Mouse (Mus musculus) adrenal gland, postnatal 4 days (tissue): ENCODE measurements around the gene 2510002D24Rik. TPM values are rescaled to one million over a fixed set of nuclear protein-coding genes. Genes with fewer than 3 reads are reported as not detected.
"Not testable (repeated sequence)": the region's sequence is repeated elsewhere in the genome, so short reads cannot be mapped to it uniquely, and the experiment has no call there.

Experiments used
- DNase-seq, 2 experiments: peaks; one replicate each; pipeline ENCODE4 v3.0.0; 2021 to 2022; ENCODE audit warnings: low spot score in 2 of 2, mixed read lengths in 2 of 2
- total RNA-seq, 2 experiments: library from RNA; stranded (reverse); gene quantifications; 2 replicates each; pipeline ENCODE4 v1.2.3; 2021

Gene 2510002D24Rik
- total RNA-seq, 2 experiments from 2014 or later: 23.8 to 27.5 TPM

DNA sequence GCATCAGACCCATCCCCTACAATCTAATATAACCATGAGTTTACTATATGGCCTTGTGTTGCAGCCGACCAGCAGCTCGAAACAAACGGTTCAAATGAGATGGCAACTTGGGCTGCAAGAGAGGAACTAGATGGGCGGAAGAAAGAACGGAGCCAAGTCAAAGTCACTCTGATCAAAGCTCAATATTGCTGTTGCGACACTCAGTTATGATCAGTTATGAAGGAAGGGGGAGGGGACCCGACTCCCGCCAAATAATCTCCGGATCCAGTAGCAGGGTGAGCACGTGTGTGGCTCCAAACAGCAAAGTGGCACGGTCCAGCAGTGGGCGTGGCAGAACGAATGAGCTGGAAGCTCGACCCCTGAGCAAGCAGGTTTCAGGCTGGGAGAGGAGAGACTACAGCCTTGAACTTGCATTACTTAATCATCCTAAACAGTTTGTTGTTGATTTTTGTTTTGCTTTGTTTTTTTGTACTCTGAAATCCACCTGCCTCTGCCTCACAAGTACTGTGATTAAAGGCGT lies 10.0 kb downstream of the 2510002D24Rik start:
- no peak for DNase-seq

DNA sequence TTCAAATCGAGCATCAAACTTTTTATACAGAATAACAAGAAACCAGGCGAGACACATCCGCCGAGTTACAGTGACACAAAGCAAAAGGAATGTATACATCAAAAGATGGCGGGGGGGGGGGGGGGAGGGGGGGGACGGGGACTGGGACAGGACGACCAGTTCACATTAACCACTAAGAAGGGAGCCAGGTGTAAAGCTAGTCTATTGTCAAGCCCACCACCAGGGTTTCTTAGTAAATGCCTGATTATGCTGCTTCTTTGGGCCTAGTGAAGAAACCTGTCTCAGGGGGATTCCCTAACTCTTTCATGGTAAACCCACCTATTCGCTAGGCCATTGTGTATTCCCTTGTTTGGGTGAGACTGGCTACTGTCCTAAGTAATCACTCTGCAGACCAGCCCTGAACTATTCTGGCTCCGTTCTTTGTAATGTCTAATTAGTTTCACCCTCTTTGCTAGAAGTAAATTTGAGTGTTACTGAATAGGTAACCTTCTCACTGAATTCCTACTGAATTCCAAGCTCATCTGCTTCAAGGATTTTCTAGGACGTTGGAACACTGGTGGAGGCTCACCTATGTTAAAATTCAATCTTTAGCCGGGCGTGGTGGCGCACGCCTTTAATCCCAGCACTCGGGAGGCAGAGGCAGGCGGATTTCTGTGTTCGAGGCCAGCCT lies 13.3 kb downstream of the 2510002D24Rik start:
- DNase-seq: not testable (repeated sequence)

DNA sequence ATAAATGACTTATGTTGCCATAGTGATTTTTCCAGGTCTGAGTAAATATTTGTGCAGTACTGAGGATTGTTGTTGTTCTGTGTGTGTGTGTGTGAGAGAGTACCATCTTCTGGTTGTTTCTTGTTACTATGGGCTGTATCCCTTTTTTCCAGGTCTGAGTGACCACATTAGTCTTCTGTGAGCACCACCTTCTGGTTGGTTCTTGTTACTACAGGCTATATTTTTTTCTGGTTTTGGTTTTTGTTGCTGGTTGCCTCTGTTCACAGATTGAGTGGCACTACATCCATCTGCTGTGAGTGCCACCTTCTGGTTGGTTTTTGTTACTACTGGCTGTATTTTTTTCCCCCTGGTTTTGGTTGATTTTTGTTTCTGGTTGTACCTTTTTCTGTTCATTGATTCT lies 22.2 kb downstream of the 2510002D24Rik start:
- no peak for DNase-seq

DNA sequence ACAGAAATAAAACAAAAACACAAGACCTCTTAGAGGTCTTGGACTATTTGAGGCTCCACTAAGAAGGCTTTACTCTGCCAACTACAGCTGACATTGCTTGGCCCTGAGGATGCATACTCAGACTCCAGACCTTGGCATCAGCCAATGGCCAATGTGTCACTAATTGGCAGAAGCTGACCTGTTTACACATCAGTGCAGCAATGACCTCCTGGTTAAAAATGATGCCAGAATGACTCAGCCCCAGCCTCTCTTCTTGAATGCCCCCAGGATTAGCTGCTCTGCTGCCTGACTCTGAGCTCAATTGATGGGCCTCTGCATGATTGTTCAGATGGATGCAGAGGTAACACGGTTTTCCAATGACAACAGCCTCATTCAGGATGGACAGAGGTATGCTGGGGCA lies 23.8 kb downstream of the 2510002D24Rik start:
- peak in 1 of 2 experiments; percentile 10 for DNase-seq

DNA sequence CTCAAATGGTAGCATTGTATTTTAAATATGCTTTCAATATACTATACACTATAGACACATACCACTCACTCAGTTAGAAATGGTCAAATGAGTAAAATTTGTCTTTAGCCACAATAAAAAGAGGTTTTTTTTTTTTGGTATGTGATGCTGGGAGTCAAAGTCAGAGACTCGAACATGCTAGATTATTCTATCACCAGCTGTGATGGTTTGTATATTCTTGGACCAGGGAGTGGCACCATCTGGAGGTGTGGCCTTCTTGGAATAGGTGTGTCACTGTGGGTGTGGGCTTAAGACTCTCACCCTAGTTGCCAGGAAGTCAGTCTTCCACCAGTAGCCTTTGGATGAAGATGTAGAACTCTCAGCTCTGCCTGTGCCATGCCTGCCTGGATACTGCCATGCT lies 34.1 kb downstream of the 2510002D24Rik start:
- DNase-seq: not testable (repeated sequence)

DNA sequence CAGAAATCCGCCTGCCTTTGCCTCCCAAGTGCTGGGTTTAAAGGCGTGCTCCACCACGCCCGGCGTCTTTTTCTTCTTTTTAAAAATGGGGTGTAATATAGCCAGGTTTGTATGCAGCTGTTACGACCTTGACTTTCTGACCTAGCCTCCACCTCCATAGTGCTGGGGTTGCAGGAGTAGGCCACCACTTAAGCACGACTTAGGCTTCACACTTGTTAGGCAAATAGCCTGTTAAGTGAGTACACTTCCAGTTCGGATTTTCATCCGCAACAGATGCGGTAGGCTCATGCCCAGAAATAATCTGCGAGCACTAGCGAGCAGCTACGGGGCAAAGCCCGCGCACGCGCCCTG lies 39.7 kb downstream of the 2510002D24Rik start:
- no peak for DNase-seq

DNA sequence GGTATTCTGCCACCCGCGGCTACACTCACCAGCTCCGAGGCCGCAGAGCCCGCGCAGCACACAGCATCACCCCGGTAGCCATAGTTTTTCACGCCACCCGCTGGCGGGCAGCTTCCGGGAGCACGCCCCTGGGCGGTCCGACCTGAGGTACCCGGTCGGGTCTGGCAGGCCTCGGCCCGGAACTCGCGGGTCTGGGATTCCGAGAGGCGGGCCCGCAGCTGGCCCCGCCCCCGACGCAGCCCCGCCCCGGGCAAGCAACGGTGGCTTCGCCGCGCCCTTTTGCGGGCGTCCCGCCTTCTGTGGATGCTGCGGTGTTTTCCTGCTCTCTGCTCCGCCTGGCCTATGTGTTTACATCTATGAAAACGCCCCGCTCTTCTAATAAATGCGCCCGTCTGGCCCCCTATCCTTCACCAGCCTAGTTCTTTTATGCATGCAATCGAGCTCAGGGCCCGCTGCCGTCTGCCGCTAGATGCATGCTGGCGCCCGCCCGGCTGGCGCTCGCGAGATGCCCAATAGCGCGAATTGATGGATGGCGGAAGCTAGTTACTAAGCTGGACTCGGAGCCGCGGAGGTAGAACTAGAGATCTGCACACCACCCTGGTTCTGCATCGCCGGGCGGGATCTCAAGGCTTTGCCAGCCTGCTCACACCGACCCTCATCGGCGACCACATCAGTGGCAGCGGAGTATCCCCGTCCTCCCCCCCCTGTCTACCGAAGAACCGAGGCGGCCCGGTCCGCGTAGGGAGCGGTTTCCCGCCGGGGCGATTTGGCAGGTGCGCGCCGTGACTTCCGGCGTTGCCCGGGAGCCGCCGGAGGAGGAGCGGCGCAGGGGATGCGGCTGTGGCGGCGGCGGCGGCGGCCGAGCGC lies 40.3 kb downstream of the 2510002D24Rik start, which contains the start of the genes Mrpl40 and Hira:
Gene Mrpl40, minus strand, starts transcription at position 421 of the 867 bp plus-strand sequence.
Gene Hira, plus strand, starts transcription at position 596 of the 867 bp plus-strand sequence.
- peak; percentile 91 to 92 for DNase-seq

DNA sequence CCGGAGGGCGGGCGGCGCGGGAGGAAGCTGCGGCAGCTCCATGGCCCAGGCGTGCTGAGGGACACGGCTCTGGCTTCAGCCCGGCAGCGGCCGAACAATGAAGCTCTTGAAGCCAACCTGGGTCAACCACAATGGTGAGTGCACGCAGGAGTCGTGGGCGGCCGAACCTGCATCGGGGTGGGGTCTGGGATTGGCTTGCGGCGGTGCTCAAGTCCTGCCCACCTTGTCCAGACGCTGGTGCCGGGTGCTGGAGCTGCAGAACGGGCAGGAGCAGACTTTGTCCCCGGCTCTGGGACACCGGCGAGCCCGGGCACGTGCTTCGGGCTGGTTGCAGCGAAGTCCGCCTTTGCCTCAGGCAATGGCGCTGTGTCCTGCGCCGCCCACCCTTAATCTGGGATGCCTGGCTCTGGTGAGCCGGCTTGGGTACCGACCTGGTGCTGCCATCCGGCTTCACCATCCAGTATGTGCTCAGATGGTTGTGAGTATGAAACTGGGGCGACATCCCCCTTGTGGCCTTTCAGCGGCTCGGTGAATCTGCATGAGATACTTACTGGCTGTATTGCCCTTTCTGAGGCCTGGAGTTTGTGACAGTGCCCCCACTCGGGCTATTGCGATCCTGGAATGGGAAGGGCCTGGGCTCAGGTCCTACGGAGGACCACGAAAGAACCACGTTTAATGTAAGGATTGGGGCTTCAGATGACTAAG lies 41.2 kb downstream of the 2510002D24Rik start:
- DNase-seq: peak; percentile 26 to 49

DNA sequence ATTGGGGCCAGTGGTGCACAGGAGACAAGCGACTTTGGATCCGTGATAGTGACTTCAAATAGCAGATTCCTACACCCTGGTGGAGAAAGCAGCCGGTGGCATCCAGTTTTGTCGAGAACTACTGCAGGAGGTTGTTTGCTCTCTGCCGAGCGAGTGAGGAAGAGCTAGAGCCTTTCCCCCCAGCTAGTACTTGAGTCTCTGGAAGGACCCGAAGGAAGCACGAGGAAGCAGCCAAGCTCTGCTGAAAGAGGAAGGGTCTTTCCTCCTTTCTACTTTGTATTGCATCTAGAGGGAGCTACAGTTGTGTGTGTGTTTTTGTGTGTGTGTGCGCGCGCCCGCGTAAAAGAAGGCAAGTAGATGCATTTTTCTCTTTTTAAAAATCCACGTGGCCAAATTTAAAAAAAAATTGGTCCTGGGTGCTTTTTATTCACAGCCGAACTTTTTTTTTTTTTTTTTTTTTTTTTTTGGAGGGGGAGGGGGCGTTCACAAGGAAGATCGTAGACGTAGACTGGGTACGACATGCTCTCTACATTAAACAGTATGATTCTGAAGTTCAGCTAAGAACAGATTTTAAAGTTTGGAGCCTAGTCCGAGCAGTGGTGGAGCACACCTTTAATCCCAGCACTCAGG lies 41.8 kb downstream of the 2510002D24Rik start:
- no peak for DNase-seq

DNA sequence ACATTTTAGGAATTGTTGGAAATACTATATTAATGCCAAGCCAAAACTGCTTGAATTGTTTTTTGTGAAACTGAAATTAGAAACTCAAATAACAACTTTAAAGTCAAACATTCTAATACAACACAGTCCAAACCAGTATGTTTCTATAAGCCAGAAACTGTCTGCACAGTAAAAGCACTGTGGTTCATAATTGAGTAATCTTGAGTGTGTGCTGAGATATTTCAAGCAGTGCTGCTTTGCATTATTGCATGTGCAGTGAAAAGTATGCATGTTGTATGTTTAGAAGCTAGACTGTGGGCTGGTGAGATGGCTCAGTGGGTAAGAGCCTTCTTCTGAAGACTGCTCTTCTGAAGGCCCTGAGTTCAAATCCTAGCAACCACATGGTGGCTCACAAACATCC lies 47.7 kb downstream of the 2510002D24Rik start:
- no peak for DNase-seq

Other genes with a start within 250 kb of the 2510002D24Rik start
- 1 to 10 TPM in 1 of 2 experiments, under 1 TPM in 1; 0.59 to 1.0 TPM for gene Tbx1, start 245.9 kb upstream of the 2510002D24Rik start, total RNA-seq
- gene Gp1bb, start 214.2 kb upstream of the 2510002D24Rik start, total RNA-seq: 1 to 10 TPM in 1 of 2 experiments, under 1 TPM in 1; 0.39 to 1.1 TPM
- 10 to 100 TPM in 1 of 2 experiments, 1 to 10 TPM in 1; 7.3 to 10.7 TPM for gene Gm49601, start 210.2 kb upstream of the 2510002D24Rik start, total RNA-seq
- 10 to 100 TPM; 18.9 to 28.7 TPM for gene Sept5, start 206.6 kb upstream of the 2510002D24Rik start, total RNA-seq
- 10 to 100 TPM; 66.2 to 68.0 TPM for gene Cldn5, start 59.7 kb upstream of the 2510002D24Rik start, total RNA-seq
- gene Ufd1, start 24.8 kb upstream of the 2510002D24Rik start, total RNA-seq: 100 to 1,000 TPM; 120 to 130 TPM
- 10 to 100 TPM; 18.0 to 19.7 TPM for gene Cdc45, start 24.6 kb upstream of the 2510002D24Rik start, total RNA-seq
- 10 to 100 TPM in 1 of 2 experiments, 1 to 10 TPM in 1; 6.5 to 10.2 TPM for gene Gm28539, start within 50 bp of the 2510002D24Rik start, total RNA-seq
- 10 to 100 TPM; 62.5 to 62.6 TPM for gene Mrpl40, start 40.3 kb downstream of the 2510002D24Rik start, total RNA-seq
- 10 to 100 TPM; 55.5 to 72.1 TPM for gene Hira, start 40.5 kb downstream of the 2510002D24Rik start, total RNA-seq